Mouse (Mus musculus) lung, adult 2 months (tissue): ENCODE data around the gene Fbxw7.

Experiments used
- CTCF ChIP-seq: fragments of 200-500 bp; IDR thresholded peaks from 2 replicates; pipeline ENCODE4 v1.5.1; 2011; ENCODE audit warnings: mild to moderate bottlenecking, low read length, control low read depth; ENCODE audit not compliant: insufficient read depth
- POLR2A ChIP-seq: fragments of 200-500 bp; IDR thresholded peaks from 2 replicates; pipeline ENCODE4 v1.6.1; 2011; ENCODE audit warnings: low read depth, mild to moderate bottlenecking, control low read depth, low read length, borderline replicate concordance; ENCODE audit errors: extremely low read depth

DNA sequence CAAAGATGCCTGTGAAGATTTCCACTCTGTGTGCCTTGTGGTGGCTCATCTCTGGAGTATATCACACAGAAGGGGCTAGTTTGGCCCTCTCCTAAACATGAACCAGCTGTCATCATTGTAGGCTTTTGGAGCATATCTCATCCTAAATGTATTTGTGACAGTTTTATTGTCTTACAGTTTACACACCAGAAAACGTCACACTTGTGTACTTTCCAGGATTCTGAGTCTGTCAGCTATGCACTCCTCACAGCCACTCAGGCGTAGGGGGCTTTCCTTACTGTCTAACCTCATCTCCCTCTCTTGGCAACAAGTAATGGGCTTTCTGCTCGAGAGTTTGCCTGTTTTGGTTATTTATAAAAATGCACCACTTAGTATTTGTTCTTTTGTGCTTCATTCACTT, 50.6 kb downstream of the Fbxw7 start:
- TF ChIP-seq POLR2A (no peak), CTCF (no peak)
